Mouse (Mus musculus): ENCODE measurements around the gene Pih1d1.
A peak's percentile ranks its signal among the peaks of the same experiment; 100 is the strongest.
"Not testable (repeated sequence)": the region's sequence is repeated elsewhere in the genome, so short reads cannot be mapped to it uniquely, and the experiment has no call there.

The Pih1d1 gene

DNA sequence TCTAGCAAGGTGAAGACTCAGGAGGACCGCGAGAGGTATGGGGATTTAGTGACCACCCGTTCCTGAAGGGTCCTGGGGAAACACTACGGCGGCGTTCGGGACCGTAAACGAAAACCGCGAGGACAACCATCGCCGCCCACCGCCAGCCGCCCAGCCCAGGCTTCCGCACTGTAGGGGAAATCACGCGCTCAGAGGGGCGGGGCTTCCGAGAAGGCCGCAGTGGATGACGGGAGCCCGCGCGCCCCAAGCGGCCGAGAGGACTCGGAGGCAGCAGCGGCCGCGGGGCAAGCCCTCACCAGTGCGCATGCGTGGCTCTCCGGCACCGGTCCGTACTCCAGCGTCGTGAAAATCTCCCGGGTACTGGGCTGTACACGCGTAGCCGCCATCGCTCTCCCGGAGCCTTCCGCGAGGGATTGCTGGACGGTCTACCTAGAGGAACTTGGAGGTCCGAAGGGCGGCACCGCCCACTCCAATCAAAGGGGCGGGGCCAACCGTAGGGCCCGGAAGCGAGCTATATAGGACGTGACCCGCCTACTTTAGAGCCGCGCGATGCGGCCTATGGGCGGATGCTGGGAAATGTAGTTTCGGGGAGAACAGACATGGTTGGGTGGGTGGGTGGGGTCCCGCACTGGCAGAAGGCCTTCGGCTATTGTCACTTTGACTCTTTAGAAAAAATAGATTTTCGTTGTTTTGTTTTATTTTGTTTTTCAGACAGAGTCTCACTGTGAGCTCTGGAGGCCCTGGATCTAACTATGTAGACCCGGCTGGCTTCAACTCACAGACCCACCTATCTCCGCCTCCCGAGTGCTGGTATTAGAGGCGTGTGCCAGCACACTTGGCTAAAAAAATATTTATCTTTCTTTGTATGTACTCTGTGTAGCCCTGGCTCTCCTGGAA, at the start of gene Pih1d1, which contains the start of gene Aldh16a1:
Gene Pih1d1 (plus strand): TSS at position 208 of the 897 bp plus-strand sequence.
Gene Aldh16a1 (minus strand): TSS at position 489 of the 897 bp plus-strand sequence.
- peak; percentile 98 for DNase-seq (ENCODE audit: low spot score)

DNA sequence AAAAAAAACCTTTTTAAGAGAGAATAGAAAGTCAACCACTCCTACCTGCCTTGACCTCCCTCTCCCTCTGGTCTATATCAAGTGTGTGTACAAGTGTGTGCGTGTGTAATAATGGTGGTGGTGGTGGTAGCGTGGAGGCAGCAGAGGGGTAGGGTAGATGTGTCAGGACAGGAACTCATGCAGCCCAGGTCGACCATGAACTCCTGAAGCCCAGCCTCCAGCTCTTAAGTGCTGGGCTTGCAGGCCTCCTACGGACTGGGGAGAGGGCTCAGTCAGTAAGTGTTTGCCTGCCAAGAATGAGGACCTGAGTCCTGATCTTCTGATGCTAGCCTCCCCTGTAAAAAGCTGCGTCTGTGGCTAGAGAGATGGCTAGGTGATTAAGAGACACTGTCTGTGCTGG, 49.2 kb upstream of the Pih1d1 start:
- DNase-seq (ENCODE audit: low spot score): no peak

DNA sequence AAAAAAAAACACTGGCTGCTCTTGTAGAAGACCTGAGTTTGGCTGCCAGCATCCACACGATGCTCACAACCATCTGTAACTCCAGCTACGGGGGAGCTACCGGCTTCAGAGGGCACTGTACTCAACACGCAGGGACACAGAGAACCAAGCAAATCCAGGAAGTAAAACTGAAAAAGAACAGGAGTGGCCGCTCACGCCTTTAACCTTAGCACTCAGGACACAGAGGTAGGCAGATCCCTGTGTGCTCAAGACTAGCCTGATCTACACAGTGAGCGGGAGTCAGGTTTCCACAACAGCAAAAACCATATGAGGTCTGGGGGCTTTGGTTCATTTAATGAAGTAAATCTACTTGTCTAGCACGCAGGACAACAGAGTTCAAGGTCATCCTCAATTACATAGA, 48.6 kb upstream of the Pih1d1 start:
- no peak for DNase-seq (ENCODE audit: low spot score)

DNA sequence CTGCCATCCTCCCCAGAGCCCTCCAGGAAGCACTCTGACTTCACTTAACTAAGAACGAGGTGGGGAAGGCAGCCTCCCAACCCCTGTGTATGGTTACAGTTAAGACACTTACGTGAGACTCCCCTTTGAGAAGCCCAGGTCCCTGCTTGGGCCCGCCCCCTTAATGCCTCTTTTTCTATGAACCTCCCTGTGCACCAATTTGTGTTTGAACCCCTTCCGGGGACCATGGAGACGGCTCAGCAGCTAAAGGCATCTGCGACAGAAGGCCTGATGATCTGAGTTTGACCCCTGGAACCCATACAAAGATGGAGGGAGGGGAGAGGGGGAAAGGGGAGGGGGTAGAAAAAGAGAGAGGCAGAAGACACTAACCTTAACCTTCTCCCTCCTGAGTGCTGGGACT, 47.7 kb upstream of the Pih1d1 start:
- DNase-seq (ENCODE audit: low spot score): no peak

DNA sequence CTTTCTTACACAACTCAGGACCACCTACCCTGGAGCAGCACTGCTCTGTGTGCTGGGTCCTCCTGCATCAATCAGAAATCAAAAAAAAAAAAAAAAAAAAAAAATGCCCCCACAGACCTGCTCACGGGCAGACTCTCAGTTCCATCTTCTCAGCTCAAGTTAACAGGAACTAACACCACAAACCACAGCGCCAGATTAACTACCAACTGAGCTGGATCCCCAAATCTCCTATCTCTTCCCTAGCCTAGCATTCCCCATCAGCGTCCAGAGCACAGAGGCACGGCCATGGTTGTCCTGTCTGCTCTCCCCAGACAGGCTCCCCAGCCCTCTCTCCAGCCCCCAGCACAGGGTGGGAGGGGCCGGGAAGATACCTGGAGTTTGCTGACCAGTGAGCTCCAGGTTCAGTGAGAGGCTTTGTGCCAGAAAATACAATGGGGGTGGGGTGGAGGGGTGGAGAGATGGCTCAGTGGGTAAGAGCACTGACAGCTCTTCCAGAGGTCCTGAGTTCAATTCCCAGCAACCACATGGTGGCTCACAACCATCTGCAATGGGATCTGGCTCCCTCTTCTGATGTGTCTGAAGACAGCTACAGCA, 47.0 kb upstream of the Pih1d1 start:
- DNase-seq (ENCODE audit: low spot score): no peak

DNA sequence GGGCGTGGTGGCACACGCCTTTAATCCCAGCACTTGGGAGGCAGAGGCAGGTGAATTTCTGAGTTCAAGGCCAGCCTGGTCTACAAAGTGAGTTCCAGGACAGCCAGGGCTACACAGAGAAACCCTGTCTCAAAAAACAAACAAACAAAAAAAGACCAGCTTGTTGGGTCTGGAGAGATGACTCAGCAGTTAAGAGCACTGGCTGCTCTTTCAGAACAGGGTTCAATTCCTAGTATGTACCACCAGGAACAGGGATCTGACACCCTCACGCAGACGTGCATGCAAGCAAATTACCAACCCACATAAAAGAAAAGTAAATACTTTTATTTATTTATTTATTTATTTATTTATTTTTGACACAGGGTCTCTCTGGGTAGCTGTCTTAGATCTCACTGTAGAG, 44.0 kb upstream of the Pih1d1 start:
- DNase-seq (ENCODE audit: low spot score): not testable (repeated sequence)

DNA sequence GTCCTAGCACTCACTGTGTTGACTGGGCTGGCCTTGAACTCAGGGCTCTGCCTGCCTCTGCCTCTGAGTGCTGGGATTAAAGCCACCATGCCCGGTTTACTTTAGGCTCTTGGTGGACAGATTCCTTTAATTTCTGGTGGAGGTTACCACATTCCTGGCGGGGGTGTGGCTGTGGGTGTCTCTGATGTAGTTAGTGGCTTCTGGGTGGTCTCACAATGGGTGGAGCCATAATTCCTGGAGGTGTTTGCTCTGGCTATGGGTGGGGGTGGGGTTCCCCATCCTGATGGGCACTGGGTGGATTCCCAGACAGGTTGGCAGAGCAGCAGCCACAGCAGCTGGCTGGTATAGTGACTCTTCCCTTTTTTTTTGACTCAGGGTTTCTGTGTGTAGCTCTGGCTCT, 42.2 kb upstream of the Pih1d1 start:
- DNase-seq (ENCODE audit: low spot score): no peak

DNA sequence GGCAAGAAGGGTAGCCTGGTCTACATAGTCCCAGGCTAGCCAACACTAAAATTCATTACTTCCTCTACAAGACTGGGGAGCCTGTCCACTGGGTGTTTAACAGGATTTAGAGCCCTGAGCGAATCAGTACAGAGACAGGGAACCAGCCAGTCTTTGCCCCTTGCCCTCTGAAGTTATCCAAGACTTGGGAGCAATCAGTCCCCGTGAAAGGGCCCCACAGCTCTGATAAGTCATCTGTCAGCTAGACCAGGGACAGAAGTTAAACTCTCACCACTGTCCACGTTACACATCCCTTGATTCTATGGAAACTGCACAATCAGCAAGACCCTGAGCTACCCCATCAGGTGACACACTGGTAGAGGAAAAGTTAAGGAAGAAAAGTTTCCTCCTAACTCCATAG, 41.6 kb upstream of the Pih1d1 start:
- no peak for DNase-seq (ENCODE audit: low spot score)

DNA sequence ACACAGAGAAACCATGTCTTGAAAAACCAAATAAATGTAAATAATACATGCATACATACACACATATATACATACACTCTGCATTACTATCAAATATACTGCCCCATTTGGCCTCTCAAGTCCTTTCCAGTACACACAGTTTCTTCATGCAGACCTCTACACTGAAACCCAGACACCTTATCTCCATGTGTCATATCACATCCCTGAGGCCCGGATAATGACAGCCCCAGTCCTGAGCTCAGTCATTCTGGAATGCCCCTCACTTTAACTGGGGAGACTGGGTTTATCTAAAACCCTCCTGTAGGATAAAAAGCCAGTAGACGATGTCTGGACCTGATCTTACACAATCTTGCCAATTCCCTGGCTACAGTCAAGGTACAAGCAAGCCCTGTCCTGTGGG, 40.6 kb upstream of the Pih1d1 start:
- DNase-seq (ENCODE audit: low spot score): no peak

DNA sequence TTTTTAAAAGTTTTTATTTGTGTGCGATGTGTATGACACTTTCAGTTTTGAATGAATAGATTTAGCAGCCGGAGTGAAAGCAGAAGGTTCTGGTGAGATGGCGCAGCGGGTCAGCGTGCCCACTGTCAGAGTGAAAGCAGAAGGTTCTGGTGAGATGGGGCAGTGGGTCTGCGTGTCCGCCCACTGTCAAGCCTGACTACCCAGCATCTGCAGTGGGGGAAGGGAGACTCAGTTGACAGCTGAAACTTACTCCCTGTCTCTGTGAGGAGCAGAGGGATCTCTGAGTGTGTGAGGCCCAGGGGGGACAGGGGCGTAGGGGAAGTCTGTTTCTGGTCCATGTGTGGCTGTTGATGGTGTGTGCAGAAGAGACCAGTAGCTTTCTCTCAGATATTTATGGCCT, 36.5 kb upstream of the Pih1d1 start:
- DNase-seq (ENCODE audit: low spot score): no peak

DNA sequence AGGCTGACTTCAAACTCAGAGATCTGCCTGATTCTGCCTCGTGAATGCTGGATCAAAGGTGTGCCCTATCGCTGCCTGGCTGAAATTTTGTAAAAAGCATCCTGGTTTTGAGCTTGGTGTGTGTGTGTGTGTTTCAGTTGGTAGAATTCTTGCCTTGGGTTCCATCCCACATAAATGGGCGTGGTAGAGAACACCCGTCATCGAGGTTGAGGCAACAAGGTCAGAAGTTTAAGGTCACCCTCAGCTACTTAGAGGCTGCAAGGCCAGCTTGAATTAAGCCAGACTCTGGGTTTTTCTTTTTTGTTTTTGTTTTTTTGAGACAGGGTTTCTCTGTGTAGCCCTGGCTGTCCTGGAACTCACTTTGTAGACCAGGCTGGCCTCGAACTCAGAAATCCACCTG, 35.8 kb upstream of the Pih1d1 start:
- no peak for DNase-seq (ENCODE audit: low spot score)

DNA sequence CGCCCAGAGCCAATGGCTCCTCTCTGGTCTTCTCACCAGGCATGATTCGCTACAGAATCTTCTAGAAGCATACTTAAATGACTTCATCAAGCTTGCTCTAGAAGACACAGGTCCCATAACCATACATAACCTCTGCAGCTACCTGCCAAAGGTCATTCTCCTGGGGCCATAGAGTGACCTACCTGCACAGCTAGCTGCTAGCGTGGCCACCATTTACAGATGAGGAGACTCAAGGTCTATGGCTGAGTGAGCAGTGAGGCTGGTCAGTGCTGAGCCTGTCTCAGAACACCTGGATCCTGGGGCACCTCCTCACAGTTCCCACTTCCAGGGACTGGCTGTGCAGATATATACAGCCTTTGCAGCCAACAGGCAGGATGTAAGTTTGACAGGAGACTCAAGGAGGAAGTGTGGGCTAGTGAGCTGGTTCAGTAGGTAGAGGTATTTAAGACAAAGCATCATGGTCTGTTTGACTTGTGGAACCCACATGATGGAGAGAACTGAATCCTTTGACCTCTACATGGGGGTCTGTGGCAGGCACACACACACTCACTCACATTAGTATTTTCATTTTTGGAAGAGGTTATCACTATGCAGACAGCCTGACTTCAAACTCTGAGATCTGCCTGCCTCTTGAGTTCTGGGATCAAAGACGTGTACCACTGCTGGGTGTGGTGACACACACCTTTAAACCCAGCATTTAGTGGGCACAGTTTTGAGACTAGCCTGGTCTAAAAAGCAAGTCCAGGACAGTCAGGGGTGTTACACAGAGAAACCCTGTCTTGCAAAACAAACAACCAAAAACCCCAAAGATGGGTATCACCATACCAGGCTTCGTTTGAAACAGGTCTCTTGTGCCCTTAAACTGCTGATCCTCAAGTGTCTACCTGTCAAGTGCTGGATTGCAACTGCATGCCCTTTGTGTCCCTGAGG, 34.1 kb upstream of the Pih1d1 start:
- DNase-seq (ENCODE audit: low spot score): no peak

DNA sequence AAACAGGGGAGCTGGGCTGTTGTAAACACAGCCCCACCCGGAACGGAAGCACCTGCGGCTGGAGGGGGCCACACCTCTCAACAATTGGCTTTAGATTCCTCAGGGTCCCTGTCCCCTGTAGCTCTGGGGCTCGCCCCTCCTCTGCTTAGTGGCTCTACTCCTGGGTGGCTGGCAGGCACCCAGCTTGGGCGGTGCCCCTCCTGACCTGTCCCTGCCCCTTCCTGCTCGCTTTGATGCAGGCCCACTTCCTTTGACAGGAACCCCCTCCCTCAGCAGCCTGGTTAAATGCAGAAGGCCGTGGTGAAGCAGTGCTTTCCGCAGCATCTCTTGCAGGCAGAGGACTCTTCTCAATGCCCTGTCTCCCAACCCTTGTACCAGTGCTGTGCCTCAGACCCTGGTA, 32.7 kb upstream of the Pih1d1 start:
- no peak for DNase-seq (ENCODE audit: low spot score)

DNA sequence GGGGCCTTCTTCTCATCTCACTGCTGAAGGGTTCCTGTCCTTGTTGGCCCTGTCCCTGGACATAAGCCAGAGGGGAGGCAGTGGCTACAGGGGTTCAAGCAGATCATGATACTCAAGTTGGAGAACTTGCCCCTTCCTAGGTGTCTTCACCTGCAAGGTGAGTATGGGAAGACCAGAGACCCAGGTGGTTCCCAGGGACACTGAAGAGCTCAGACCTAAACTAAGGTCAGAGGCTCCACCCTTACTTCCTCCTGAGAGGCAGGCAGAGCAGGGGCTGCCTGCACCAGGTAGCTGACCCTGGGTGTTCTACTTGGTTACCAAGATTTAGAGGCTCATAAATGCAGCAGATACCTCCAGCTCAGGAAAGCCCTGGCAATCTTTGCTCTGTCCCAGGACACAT, 32.1 kb upstream of the Pih1d1 start:
- DNase-seq (ENCODE audit: low spot score): no peak

DNA sequence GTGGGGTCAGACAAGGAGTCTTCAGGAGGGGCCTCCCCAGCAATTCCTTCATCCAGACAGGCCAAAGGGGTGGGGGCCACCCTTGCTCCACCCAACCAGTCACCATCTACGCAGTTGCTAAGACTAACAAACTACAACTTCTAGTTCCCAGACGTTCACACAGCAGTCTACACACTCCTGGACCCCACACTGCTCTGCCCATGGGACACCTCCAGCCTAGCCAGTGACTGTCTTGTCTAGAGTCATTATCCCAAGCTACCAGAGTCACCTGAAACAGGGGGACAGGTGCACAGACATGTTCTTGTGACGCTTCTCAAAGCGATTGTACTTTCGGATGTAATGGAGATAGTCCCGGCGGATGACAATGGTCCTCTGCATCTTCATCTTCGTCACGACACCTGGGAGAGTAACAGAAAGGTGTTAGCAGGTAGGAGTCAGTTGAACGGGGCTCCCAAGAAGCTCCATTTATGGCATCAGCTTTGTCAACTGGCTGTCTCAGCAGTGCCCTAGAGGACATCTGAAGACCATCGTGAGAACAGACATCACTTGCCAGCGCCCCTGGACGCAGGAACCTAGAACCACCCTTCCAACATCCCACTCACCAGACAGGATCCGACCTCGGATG, 31.4 kb upstream of the Pih1d1 start:
- no peak for DNase-seq (ENCODE audit: low spot score)

DNA sequence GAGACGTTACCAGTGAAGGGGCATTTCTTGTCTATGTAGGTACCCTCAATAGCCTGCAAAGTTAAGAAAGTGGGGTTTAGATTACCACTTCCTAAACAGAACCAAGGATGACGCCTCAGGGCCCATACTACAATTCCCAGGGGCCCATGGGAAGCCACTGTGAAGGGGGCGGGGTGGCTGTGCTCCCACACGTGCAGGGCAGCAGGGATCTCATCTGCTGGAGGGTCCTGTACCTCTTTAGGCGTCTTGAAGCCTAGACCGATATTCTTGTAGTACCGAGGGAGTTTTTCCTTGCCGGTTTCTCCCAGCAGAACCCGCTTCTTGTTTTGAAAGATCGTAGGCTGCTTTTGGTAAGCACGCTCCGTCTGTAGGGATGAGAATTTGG, 30.9 kb upstream of the Pih1d1 start:
- no peak for DNase-seq (ENCODE audit: low spot score)

DNA sequence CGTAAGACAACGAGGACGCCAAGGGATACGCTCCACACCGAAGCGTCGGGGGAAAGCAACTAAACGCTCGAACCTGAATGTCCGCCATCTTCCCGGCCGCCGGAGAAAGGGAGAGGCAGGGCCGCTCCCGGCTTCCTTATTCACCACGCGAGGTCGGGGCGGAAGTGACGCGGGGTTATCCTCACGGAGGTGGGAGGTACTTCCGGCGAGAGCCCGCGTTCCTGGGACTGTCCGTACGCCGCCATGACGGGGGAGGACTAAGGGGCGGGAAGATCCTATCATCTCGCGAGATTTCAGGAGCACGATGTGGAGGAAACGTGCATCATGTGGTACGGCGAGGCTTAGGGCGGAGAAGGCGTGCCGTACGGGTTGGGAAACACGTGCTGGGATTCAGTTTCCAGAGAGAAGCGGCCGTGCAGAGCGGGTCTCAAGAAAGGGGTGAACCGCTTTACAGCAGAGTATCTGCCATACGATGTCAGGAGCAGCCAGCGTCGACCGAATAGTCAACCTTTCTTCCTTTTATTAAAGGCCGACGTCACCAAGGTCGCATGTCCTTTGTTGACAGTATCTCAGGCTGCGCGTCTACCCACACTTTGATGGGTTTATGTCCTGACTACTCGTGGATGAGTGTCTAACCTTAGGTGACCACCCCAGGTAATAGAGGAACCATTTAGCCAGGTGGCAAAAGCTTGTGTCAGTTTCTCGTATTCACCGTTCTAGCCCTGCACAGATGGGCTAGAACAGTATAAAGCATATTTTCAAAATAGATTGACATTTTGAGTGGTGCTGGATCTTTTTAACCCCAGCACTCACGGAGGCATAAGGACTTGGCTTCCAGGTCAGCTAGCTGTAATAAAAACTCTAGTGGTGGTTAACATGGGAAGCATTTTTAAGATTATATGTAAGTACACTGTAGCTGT, 29.6 kb upstream of the Pih1d1 start, which contains the start of gene Rps11:
Gene Rps11 (minus strand): TSS at position 216 of the 920 bp plus-strand sequence.
- peak; percentile 97 for DNase-seq (ENCODE audit: low spot score)

DNA sequence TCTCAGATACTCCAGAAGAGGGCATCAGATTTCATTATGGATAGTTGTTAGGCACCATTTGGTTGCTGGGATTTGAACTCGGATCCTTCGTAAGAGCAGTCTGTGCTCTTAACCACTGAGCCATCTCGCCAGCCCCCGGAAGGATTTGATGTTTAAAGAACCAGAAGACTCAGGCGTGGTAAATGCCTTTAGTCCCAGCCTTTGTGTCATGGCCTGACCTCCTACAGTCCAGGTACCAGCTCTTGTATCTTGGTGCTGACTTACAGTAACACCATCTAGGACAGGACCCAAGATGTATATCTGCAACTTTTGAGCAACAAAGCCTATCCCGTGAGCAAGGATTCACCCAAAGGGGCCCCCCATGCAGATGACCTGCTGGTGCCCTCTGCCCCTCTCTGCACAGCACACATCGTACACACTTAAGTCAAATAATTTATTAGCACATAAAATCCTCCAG, 28.9 kb upstream of the Pih1d1 start:
- DNase-seq (ENCODE audit: low spot score): no peak

DNA sequence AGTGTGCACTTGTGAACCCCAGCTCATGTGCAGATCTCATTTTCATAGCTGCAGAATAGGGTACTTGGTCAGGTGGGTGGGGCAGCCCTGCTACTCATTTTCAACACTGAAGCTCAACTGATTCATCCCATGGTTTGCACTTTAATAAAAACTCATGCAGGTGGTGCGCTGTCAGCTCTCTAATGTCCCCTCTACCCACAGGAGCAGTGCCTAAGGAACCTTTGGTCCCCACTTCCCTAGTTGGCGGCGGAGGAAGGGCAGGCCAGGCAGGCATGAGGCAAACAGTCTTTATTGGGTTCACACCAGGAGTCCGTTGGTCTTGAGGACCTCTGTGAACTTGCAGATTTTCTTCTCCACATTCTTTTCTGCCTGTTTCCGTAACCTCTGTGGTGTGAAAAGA, 28.5 kb upstream of the Pih1d1 start:
- not testable (repeated sequence) for DNase-seq (ENCODE audit: low spot score)

DNA sequence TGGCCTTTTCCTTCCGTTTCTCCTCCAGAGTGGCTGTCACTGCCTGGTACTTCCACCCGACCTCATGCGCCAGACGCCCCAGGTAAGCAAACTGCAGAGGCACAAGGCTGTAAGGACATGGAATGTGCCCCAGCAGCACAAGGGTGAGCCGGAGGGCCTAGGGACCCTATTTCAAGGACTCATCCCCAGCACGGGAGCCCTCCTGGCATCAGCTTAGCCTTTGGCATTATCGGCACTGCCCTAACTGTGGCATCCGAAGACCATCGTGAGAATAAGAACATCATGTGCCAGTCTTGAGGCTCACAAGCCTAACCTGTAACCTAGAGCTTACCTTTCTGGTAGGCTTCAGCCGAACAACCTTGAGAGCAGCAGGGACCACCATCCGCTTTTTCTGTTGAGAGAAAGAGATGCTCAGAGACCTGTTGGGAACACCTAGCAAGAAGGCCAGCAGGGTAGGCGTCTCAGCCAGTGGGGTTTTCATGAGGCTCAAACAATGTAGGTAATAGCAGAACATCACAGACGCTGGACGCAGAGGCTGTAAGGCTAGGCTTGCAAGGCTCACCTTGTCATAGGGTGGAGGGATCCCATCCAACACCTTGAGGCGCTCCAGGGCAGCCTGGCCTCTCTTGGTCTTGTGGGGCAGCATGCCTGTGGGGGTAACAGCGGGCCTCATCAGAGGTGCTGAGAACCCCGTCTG, 27.8 kb upstream of the Pih1d1 start:
- no peak for DNase-seq (ENCODE audit: low spot score)
